Mouse (Mus musculus) liver, adult 2 months (tissue): Measurements from ENCODE around the gene Tulp2. TPM values are rescaled to one million over a fixed set of nuclear protein-coding genes. Genes with fewer than 3 reads are reported as not detected.

Source experiments
- DNase-seq: peaks from one replicate; pipeline ENCODE4 v3.0.0-alpha.2; 2011; ENCODE audit warnings: low read depth, low spot score; ENCODE audit errors: extremely low read depth
- H3K27ac ChIP-seq: fragments of 200-500 bp; replicated peaks from 2 replicates; pipeline ENCODE4 v1.5.1; 2012; ENCODE audit warnings: low read depth, mild to moderate bottlenecking, control low read depth, inconsistent platforms, low read length; ENCODE audit not compliant: insufficient read depth
- H3K27me3 ChIP-seq: fragments of 200-500 bp; 2 replicates; pipeline ENCODE4 v1.6.1; 2012; ENCODE audit warnings: mild to moderate bottlenecking, moderate library complexity, low read length, inconsistent platforms; ENCODE audit not compliant: control insufficient read depth, insufficient read depth
- H3K36me3 ChIP-seq: fragments of 200-500 bp; 2 replicates; pipeline ENCODE4 v1.6.1; 2012; ENCODE audit warnings: low read length, inconsistent platforms; ENCODE audit not compliant: control insufficient read depth, insufficient read depth
- H3K4me1 ChIP-seq: fragments of 200-500 bp; 2 replicates; pipeline ENCODE4 v1.6.1; 2011; ENCODE audit warnings: low read length; ENCODE audit not compliant: control insufficient read depth, insufficient read depth
- H3K4me3 ChIP-seq: fragments of 200-500 bp; 2 replicates; pipeline ENCODE4 v1.5.1; 2011; ENCODE audit warnings: low read depth, mild to moderate bottlenecking, control low read depth, low read length, moderate library complexity; ENCODE audit not compliant: insufficient read depth
- H3K79me2 ChIP-seq: fragments of 200-500 bp; 2 replicates; pipeline ENCODE4 v1.6.1; 2012; ENCODE audit warnings: inconsistent platforms, mild to moderate bottlenecking, low read length, moderate library complexity; ENCODE audit not compliant: control insufficient read depth, insufficient read depth
- H3K9ac ChIP-seq: fragments of 200-500 bp; 2 replicates; pipeline ENCODE4 v1.6.1; 2012; ENCODE audit warnings: low read depth, mild to moderate bottlenecking, control low read depth, inconsistent platforms, low read length
- CTCF ChIP-seq: fragments of 200-500 bp; IDR thresholded peaks from 2 replicates; pipeline ENCODE4 v1.5.1; 2011; ENCODE audit warnings: low read depth, low read length, control low read depth
- POLR2A ChIP-seq: fragments of 200-500 bp; IDR thresholded peaks from 2 replicates; pipeline ENCODE4 v1.6.1; 2011; ENCODE audit warnings: low read length, control low read depth; ENCODE audit not compliant: insufficient read depth; ENCODE audit errors: extremely low read depth
- WGBS: fragments of 180-500 bp; shearing (Covaris S2); methylation state at CpG from one replicate; pipeline ENCODE4 v1.1.7; 2018; 5-methylcytosine and 5-hydroxymethylcytosine counted together
- polyA plus RNA-seq: library from polyadenylated mRNA; depleted of rRNA; stranded (reverse); fragments of >200 nt; gene quantifications from 2 replicates; pipeline ENCODE4 v1.2.3, GENCODE M21; 2012
- total RNA-seq: library from RNA; depleted of rRNA; stranded (reverse); fragments of >200 nt; gene quantifications from 2 replicates; pipeline ENCODE4 v1.2.3, GENCODE M21; 2014

Gene Tulp2
- total and polyA plus RNA-seq, 2 experiments: 0.18 to 0.31 TPM

DNA sequence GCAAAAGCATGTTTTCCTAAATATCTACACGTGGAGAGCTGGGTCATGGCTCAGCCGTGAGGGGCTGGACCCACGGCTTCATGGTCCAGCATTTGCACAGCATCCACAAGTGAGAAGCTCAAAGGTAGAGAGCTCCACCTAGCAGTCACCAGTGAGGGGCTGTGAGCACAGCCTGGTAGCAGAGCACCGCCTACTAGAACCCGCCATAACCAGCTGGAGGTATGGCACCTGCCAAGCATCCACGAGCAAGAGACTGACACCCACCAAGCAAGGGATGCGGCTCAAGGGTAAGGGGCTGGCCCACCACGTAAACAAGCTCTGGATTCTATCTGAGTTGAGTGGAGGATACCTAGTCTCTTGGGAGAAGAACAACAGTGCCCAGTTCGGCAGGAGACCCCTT is 16.1 kb upstream of the Tulp2 start:
- H3K9ac ChIP-seq: peak overlapping the region; percentile 91; the same call in 1 of the 2 replicates
- peaks cover 4% of the 10 kb centered on the region for H3K36me3 ChIP-seq
- H3K4me3 ChIP-seq: peak overlapping the region; percentile 91
- H3K79me2 ChIP-seq: peaks cover 16% of the 10 kb centered on the region; the same call in 1 of the 2 replicates
- DNase-seq: no peak
- no peaks in the 10 kb centered on the region for H3K27me3 ChIP-seq
- 83% methylated on average over 9 of the region's 9 CpGs for WGBS
- TF ChIP-seq CTCF (0 out of 2 replicates have a peak, but pooled peaks have one; percentile 8), POLR2A (no peak)
- H3K27ac ChIP-seq: no peak overlapping the region
- peaks cover 20% of the 10 kb centered on the region for H3K4me1 ChIP-seq

DNA sequence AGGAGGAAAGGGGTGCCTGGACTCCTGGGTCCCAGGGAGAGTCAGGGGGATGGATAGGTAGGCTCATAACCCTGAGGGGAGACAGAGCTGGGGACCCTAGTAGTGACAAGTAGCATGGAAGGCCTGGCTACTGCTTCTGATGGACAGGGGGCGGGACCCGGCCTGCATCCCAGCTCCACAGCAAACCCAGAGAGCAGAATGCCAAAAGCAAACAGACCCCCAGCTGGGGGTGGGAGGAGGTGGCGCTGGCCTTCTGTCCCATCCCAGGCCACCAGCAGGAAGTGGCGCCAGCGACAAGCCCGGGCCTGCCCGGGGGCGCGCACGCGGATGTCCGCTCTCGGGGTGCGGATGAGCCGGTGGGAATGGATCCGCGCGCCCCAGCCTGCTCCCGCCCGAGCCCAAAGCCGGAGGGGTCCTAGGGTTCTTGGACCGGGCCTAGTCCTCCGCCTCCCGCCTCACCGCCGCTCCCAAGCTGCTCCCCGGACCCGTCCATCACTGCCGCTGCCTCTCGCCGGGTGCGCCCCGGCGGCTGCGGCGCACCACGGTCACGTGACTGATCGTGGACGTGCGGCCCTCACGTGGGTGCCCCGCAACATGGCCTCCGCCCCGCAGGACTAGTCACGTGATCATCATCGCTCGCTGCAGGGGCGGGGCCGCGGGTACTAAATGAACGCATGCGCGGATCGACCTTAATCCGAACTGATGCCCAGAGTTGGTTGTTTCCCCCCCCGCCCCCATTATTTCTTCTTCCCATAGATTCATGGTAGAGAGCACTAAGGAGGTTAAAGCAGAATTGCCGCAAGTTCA is 15.2 kb upstream of the Tulp2 start, which contains the start of gene Bax:
Bax (minus strand) TSS at position 616 of the 807 bp plus-strand sequence.
- TF ChIP-seq POLR2A (peak; percentile 48; the same call in 1 of the 2 replicates), CTCF (no peak)
- H3K27ac ChIP-seq: peak within 1 kb of the TSS; percentile 74
- WGBS: 1% methylated on average over 56 of the region's 58 CpGs
- H3K79me2 ChIP-seq: peaks cover 16% of the 10 kb centered on the region; the same call in 1 of the 2 replicates
- peaks cover 4% of the 10 kb centered on the region for H3K36me3 ChIP-seq
- H3K4me3 ChIP-seq: peak within 1 kb of the TSS; percentile 91
- DNase-seq: peak; percentile 74
- no peaks in the 10 kb centered on the region for H3K27me3 ChIP-seq
- H3K9ac ChIP-seq: peak within 1 kb of the TSS; percentile 91
- H3K4me1 ChIP-seq: peaks cover 18% of the 10 kb centered on the region

DNA sequence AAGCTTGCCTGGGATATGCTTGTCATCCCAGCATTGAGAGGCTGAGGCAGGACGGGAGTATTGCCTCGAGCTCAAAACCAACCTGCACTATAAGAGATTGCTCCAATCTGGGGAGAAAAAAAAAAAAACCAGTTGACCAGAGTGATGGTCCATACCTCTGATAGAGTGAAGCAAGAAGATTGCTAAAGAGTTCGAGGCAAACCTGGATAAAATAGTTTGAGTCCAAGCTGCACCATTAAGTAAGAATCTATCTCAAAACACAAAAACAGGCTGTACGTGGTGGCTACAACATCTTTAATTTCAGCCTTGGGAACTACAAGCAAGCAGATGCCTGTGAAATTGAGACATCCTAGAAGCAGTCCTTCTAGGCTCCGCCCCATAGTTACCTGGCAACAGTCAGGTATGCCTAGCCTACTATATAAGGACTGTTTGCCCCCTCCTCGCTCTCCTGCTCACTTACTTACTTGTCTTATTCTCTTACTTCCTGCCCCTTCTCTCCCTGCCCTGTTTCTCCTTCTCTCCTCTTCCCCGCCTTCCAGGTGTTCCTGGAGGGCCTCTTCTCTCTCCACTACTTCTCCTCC is 14.5 kb upstream of the Tulp2 start:
- no peak overlapping the region for H3K4me3 ChIP-seq
- H3K79me2 ChIP-seq: peaks cover 16% of the 10 kb centered on the region; the same call in 1 of the 2 replicates
- H3K27me3 ChIP-seq: no peaks in the 10 kb centered on the region
- no peak overlapping the region for H3K27ac ChIP-seq
- 43% methylated on average over 7 of the region's 7 CpGs for WGBS
- peaks cover 6% of the 10 kb centered on the region for H3K36me3 ChIP-seq
- peaks cover 16% of the 10 kb centered on the region for H3K4me1 ChIP-seq
- no peak for DNase-seq
- H3K9ac ChIP-seq: no peak overlapping the region
- TF ChIP-seq POLR2A (no peak), CTCF (no peak)

DNA sequence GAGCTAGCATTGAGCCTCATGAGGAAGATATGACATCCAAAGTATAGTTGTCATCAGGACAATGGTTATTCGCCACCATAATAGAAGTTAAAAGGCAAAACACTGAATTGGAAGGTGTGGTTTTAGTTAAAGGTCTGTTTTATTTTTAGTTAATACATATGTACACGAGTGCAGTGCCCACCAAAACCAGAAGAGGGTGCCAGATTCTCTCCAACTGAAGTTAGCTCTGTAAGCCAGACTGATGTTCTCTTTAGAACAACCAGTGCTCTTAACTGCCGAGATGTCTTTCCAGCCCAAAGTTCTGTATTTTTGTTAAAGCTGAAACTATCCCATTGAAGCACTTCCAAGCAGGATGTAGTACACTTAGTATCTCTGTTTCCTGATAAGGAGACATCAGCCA is 10.8 kb upstream of the Tulp2 start:
- H3K36me3 ChIP-seq: peaks cover 22% of the 10 kb centered on the region
- H3K9ac ChIP-seq: no peak overlapping the region
- no peak overlapping the region for H3K4me3 ChIP-seq
- peaks cover 4% of the 10 kb centered on the region for H3K4me1 ChIP-seq
- H3K79me2 ChIP-seq: peaks cover 7% of the 10 kb centered on the region; the same call in 1 of the 2 replicates
- no peaks in the 10 kb centered on the region for H3K27me3 ChIP-seq
- TF ChIP-seq CTCF (peak; percentile 22; the same call in 1 of the 2 replicates), POLR2A (no peak)
- peak; percentile 65 for DNase-seq
- no peak overlapping the region for H3K27ac ChIP-seq
- WGBS: 23% methylated on average over 3 of the region's 3 CpGs

DNA sequence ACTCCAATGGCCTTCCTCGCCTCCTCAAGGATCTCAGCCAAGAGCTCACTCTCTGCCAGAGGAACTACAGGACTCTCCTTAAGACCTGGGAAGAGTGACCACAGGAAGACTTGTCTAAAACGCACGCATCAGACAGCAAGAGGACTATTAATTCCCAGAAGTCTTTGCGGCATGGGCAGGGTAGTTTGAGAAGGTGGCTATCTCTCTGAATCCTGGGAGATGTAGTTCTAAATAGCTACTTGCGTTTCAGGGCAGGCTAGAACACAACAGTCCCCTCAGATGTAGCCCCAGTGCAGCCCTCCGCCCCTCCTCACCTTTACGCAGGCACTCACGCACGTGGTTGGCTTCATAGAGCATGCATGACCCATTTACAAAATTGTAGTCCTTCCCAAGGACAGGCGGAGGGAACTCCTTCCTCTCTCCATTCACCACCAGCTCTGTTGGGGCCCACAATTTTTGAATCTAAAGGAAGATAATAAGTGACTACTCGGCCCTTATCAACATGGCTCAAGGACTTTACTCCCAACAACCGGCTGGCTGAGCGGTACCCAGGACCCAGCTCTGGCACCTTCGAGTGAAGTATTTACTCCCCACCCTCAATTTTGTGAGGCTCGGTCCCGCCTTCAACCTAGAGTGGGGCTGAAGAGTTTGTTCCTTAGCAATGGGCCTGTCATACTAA is 6.2 kb upstream of the Tulp2 start:
- Histone ChIP-seq H3K4me3 (no peak overlapping the region), H3K9ac (no peak overlapping the region), H3K27me3 (no peaks in the 10 kb centered on the region), H3K79me2 (no peaks in the 10 kb centered on the region), H3K27ac (no peak overlapping the region), H3K4me1 (no peaks in the 10 kb centered on the region; the same call in 1 of the 2 replicates), H3K36me3 (peaks cover 44% of the 10 kb centered on the region)
- DNase-seq: no peak
- TF ChIP-seq CTCF: no peak
- TF ChIP-seq POLR2A: no peak
- 87% methylated on average over 16 of the region's 16 CpGs for WGBS
